Mouse (Mus musculus): ENCODE data around the gene Manba.

GRCm38 (mm10) chr3:135592011-135592410 lies 106.6 kb downstream of the Manba start:
- TF ChIP-seq CTCF (IDR thresholded peaks at IDR 0.05; ENCODE audit: extremely low read depth, insufficient read depth, insufficient read length, insufficient replicate concordance) (no peak), POLR2A (IDR thresholded peaks at IDR 0.05; ENCODE audit: low read depth, low read length) (no peak)

Measured in spleen, adult 2 months (tissue).